Mouse (Mus musculus): ENCODE measurements around the gene Myof.

Gene Myof

DNA sequence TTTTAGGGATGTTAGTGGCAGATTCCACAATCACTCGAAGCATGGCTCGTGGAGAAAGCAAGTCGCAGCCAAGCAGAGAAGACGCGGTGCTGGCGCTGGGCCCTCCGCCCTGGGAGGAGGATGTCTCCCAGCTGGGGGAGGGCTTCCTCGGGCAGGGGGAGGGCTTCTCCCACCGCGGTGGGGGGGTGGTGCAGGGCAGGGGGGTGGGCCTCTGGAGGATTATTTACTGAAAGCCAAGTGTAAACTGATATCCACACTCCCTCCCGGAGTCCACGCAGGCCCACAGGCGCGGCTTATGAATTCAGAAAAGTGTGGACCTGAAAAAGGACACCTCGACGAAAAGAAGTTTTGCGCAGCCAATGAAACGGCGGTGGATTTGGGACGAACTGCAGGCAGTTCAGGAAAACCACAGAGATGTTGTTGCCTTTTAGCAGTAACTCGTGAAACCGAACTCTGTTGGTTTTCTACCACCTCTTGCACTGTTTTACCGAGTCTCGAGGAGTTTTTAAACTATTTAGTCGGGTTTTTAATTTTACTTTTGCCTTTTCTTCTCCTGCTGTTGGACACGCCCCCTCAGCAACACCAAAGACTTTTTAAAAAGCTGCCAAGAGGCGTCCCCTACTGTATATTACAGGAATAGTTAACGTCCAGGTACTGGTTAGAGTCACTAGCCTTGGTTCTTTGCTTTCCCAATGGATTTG, at the start of gene Myof:
TSS of gene Myof (minus strand) at position 297 of the 701 bp plus-strand sequence.
- DNase-seq (ENCODE audit: low read depth, low spot score), result no peak

DNA sequence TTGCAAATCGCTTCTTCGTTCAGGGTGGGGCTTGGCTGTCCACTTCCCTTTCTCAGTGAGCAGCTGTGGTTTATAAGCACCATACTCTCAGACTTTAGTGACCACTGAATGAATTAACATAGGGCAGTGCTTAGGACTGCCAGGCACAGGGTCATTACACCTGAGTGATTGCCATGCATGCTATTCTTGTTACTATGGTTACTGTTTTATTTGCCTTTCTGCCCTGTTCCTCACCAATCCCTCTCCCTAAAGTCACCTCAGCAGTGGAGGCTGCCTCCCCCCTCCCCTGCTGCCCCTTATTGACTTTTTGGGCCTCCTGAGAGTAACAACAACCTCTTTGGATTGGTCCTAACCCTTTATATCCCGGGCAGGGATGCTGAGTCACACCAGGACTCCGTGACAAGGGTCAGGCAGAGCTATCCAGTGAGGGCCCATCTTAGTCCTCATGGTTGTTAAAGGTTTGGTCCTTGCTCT, 48.2 kb upstream of the Myof start:
- DNase-seq (ENCODE audit: low read depth, low spot score), result no peak

DNA sequence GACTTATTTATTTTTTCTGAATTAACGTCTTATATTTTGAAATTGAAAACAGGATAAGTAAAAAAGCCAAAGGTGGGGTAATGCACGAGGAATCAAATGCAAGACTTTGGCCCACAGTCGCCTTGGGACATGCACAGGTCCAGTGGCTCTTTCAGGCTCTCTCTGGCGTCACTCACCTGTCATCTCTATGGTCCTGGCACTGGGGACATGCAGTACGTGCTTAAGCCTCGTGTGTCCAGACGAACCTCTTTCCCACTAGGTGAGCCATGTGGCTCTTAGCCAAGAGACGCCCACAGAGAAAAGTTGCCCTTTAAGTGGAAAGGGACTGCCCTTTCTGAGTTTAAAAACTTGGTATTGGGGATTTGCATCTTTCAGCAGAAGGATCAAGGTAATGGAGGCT, 46.0 kb upstream of the Myof start:
- DNase-seq (ENCODE audit: low read depth, low spot score), result no peak

DNA sequence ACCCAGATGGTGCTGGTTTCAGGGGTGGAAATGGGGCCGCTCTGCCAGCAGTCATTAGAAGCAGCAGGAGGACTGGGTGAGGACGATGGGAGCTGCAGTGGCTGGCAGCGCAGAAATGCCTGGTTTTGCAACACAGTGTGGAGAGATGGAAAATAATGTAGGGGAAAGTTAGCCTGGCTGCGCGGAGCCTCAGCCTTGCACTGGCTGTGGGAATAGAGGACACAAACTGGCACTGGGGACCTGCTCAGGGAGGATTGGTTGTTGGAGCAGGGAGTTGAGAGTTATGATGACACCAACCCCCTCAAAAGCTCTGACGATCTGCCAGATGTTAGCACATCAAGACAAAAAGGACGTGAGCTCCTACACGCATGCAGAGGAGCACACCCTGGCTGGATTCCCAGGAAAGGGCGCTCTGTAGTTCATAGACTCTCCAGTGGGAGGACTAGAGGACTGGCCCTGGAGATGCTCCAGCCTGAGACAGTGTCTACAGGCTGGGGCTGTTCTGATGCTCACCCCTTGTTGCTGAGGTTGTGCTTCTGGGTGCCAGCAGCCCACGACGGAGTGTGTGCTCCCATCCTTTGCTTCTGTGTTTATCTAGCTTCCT, 43.7 kb upstream of the Myof start:
- no peak for DNase-seq (ENCODE audit: low read depth, low spot score)

DNA sequence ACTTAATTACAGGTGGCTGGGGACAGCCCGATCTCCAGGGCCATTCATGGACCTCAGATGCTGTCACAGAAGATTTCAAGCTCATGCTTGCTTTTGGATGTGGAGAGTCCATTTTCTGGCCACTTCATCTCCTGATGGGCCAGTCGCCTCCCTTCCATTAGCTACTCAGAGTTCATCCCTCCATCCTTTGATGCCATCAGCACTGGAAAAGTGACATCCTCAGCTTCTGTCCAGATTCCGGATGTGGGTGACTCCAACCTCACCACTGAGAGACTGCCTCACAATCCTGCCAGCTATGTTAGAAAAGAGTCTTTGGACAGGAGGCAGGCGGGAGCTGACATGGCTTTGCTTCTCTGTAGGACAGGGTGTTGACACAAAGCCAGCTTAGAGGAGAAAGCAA, 42.5 kb upstream of the Myof start:
- no peak for DNase-seq (ENCODE audit: low read depth, low spot score)

DNA sequence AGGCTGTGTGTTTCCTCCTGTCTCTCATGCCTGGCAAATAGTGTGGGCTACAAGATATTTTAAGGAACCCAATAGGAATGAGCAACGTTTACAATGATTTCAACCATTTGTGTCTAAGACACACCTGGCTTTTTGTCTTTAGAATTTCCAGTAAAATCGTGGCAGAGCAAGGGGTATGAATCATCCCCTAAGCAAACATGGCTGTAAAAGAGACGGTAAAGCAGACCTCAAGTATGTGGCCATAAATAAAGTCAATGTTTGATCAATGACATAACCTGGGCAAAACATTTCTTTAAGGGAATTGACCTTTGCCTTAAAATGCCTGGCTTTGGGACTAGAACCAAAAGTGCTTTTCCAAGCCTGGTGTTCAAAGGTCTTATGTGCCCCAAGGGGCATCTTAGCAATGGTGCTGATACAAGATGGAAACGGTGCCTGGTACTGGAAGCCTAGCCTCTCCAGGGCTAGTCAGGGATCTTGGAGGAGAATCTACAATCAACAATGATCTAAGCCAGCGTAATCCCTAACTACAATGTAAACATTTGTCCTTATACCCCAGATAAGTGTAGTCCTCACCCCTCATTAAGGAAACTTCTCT, 39.7 kb upstream of the Myof start:
- no peak for DNase-seq (ENCODE audit: low read depth, low spot score)

DNA sequence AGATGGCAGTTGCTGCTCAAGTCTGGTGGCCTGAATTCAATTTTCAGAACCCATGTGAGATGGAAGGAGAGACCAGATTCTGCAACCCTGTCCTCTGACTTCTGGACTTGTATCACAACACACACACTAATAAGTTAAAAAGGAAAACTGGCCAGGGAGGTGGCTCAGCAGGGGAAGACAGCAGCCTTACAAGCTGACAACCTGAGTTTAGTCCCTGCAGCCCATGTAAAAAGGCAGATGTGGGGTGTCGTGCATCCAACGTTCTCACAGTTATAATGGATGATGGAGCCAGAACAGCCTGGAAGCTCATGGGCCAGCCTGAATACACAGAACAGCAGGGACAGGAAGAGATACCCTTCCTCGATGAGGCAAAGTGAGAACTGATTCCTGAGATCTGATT, 38.0 kb upstream of the Myof start:
- no peak for DNase-seq (ENCODE audit: low read depth, low spot score)

DNA sequence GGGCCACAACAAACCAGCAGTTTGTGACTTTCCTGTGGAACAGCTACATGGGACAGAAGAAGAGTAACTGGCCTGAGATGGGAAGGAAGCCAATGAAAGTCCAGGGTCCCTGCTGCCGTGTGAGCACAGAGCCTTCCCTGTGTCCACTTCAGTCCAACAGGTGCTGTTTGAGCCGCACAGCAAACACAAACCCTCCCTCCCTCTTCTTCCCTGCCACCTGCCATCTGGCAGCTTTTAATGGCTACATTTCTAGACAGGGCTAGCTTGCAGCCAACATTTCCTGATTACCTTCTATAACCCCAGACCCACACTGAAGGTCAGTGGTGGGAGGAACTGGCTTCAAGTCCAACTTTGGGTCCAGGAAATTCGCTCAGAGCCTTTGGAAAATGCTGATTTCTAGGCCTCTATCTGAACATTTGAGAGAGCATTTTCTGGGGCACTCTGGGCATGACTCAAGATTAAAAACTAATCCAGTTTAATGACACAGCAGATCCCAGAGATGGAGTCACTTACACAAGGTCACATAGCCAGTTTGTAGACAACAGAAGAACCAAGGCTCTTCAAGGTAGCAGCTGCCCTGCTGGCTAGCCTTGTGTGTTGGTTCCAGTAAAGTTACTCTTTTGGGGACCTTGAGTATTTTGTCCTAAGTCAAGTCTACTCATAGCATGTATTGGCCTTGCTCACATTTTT, 34.6 kb upstream of the Myof start:
- no peak for DNase-seq (ENCODE audit: low read depth, low spot score)

DNA sequence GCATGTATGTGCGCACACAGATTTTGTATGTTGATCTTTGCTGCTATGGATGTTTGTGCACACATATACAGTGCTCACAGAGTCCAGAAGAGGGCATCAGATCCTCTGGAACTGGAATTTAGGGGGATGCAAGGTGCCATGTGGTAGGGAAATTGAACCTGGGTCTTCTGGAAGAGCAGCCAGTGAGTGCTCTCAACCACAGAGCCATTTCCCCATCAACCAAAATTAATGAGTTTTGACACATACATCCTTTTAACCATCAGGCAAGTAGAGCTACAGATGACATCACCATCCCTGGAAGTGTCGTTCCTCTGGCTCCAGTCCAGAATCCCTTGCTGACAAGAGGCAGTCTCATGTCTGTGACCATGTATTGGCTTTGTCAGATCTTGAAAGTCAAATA, 32.9 kb upstream of the Myof start:
- DNase-seq (ENCODE audit: low read depth, low spot score), result no peak

DNA sequence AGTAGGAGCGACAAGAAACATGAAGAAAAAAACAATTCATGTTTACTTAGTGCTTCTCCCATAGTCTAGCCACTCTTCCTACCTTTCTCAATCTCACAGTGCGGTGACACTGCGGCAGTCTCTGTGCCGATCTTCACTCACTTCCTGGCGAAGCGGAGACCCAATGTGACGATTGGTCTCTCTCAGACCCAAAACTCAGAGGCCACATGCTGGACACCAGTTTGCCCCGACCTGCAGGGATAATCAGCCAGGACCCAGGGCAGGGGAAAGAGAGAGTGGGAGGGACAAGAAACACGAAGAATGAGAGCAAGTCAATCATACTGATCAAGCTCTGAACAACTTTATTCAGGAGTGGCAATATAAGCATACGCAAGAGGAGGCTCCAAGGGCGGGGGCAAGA, 31.7 kb upstream of the Myof start:
- no peak for DNase-seq (ENCODE audit: low read depth, low spot score)

DNA sequence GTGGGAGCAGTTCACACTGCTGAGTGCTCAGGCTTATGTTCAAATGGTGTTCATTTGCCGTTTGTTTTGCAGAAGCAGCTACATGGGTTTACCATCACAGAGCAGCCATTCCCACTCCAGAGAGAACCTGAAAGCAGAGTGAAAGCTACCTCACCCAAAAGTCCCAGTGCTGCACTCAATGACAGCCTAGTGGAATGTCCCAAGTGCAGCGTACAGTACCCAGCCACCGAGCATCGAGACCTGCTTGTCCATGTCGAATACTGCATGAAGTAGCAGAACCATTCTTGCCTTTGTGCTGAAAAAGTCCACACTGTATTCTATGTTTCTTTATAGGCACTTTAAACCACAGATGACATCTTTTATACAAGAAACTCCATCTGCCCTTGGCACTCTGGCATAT, 29.8 kb upstream of the Myof start:
- no peak for DNase-seq (ENCODE audit: low read depth, low spot score)

DNA sequence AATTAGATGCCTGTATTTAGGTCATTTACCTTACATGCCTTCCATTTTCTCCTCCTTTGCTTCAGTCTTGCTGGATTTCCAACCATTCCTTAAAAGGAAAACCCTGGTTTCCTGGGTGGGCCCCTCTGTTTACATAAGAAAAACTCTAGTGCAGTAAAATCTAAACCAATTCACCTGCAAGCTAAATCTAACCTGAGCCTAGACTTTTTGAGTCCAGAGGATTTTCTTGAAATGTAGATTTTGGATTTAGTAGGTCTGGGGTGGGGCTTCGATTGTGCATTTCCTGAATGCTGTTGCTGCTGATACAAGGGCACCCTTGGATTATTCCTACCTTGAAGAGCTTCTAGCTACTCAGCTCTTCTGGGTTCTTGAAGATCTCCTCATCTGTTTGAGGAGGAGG, 20.7 kb upstream of the Myof start:
- DNase-seq (ENCODE audit: low read depth, low spot score), result no peak

DNA sequence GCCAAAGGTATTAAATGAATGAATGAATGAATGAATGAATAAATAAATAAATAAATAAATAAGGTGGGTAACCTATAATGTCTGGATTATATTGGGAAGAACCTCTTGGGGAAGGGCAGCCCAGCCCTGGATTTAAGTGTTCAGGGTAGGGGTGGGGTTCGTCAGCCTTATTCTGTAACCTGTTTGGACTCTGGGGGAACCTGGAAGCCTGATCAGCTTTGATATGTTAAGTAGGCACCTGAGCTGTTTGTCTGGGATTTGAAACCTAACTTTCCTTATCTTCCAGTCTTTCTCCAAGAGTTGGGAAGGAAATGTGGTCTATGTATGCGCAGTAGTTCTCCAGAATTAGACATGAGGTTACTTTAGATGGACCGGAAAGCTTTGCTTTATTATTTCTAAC, 19.8 kb upstream of the Myof start:
- DNase-seq (ENCODE audit: low read depth, low spot score), result no peak

DNA sequence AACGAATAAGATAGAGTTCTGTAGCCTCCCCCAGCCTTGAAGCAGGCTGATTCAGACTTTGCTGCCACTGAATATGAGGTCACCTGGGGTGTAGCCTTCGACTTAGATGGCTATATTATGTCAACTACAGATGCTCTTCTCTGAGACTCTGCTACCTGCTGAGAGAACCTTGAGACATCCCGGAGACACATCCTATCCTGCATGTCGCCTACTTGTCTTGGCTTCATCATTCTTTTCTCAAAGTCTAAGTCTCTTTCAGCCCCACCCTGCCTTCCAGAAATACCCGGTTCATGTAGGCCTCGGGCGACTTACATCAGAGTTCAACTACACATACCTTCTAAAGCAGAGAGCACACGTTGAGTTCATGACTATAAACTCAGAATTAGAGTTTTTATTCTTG, 13.6 kb upstream of the Myof start:
- DNase-seq (ENCODE audit: low read depth, low spot score), result no peak

DNA sequence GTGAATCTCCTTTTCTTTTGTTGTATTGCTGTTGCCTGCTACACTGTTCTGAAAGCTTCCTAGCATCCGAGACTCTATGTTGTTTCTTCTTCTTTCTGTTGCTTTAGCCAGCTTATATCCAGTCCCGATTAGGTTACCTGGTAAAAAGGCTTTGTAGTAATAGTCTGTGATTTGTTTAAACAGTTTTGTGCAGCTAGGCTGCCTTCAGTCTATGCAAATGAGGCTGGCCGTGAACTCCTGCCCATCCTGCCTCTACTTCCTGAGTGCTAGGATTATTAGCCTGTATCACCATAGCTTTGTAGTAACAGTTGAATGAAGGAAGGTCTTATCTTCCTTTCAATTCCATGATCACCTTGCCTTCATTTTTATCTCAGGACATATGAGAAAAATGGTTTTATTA, 12.9 kb upstream of the Myof start:
- no peak for DNase-seq (ENCODE audit: low read depth, low spot score)

DNA sequence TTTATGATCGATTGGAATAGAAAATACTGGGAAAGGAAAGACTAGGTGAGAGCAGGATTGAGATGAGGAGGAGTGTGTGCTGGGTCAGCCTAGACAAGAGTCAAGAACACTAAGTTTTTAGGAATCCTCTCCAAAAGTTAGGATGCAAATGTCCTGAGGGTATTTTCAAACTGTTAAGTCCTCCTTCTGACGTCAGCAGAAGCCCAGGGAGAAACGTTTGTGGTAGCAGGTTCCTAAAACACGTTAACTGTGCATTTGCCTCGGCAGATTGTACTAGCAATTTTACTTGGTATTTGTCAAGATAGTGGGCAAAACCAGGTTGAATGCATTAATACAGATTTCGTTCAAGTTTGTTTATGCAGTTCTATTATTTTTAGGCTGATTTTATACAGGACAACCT, 12.4 kb upstream of the Myof start:
- no peak for DNase-seq (ENCODE audit: low read depth, low spot score)

DNA sequence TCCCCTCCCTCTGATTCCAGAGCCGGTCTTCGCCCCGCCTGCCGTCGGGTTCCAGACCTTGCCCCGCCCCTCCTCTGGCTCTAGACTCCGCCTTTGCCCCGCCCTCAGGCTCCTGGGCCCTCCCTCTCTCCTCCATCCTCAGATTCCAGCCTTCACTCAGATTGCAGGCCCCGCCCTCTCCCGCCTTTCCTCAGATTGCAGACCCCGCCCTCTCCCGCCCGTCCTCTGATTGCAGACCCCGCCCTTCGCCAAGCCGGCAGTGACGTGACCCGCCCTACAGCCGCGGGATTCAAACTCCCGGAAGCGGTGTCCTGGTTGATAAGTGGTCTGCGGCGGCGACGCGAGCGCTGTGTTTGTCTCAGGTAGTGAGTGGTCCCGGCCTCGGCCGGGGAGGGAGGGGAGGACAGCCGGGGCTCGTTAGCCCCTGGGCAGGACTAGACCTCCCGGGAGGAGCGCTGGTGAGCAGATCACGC, 11.4 kb upstream of the Myof start, which contains the start of gene Cep55:
TSS of gene Cep55 (plus strand) at position 292 of the 473 bp plus-strand sequence.
- DNase-seq (ENCODE audit: low read depth, low spot score), result peak; percentile 16

DNA sequence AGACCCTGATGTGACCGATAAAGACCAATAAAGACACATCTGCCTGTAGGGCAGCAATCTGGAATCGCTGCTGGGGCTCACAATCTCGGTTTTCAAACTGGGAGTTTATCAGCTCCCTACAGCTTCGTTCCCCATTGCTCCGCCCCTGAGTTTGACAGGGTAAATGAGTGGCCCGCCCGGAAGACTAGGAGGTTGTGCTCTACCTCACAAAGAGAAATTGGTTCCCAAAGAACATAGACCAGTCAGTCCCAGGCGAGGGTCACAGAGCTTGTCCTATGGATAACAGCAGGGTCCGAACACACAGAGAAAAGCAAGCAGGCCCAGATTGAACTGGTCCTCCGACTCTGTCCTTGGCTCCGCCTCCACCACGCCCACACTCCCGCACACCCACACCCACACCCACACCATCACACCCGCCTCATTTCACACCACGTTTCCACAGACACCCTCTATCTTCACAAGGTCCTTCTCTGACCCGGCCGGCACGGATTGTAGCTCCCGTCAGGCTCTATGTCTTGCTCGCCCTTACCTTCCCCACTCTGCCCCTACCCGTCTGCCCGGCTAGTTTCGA, 10.9 kb upstream of the Myof start:
- no peak for DNase-seq (ENCODE audit: low read depth, low spot score)

DNA sequence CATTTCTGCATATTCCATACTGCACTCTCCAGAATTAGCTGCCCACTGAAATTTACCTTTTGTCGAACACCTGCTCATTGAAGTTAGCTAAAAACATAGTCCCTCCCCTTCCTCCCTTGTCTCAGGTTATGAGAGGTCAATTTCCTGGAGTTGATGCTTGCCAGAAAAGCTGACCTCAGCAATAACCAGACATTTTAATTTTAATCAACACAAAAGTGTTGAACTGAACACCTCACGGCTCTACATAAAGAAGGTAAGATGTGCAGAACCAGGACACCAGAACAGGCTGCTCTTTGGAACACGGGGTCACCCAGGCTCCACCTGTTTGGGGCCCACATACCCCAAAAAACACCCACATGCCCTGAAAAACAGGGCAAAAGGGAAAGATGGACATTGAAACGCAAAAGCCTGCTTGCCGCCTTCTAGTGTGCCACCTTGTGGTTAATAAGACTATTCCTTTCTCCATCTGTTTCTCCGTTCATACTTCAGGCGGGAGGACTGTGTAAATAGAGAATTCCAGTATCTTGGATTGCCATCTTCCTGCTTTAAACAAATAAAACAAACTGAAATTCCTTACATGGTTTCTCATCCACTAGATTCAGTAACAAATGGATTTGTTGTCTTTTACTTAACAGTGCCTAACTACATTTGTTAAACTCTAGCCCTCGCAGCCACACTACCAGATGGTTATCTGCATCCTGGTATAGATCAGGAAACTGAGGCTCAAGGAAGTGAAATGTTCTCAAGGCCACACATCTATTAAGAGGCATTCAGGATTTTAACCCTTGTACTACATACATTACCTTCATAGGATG, 10.1 kb upstream of the Myof start:
- DNase-seq (ENCODE audit: low read depth, low spot score), result no peak

DNA sequence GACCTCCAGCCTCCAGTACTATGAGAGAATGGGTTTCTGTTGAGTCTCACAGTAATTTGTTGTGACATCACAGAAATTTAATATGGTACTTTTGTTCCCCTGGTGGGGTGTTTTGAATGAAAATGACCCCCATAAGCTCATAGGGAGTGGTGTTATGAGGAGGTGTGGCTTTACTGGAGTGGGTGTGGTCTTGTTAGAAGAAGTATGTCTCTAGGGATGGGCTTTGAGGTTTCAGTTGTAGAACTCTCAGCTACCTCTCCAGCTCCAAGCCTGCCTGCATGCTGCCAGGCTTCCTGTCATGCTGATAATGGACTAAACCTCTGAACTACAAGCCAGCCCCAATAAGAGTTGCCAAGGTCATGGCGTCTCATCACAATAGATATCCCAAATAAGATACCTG, 6.3 kb upstream of the Myof start:
- no peak for DNase-seq (ENCODE audit: low read depth, low spot score)

DNA sequence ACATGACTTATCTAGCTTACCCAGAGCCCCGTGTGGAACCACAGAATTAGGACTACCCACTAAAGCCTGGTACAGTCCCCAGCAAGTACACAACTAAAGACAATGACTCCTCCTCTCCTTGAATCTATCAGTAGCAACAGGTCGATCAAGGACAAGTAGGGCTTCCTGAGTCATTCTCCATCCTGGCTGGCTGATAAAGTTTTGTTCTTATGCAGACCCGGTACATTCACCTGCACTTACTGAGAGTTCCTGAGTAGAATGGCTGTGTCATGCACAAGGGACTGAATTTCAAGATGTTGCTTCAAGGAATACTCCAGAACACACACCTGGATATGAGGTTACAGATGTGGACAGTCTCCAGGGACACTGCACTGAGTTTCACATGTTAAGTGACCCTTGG, 1.8 kb upstream of the Myof start:
- DNase-seq (ENCODE audit: low read depth, low spot score), result no peak
